Mouse (Mus musculus): ENCODE results near the gene Plekhh2.

DNA sequence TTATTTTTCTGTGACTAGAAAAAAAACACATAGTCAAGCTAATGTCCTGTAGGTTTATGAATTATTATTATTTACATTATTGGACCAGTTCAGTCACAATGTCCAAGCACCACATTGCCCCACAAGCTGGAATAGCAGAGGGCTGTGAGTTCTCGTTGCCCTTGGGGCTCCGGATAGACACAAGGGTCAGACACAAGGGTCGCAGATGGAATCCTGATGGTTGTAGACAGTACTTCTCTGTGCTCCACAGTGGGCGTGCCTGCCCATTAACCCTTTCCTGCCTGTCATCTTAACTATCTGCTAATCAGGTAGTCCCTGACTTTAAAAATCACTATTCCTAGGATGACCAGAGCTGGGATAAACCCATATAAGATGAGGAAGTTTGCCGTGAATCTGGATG lies 146.5 kb downstream of the Plekhh2 start:
- no peak for TF ChIP-seq CTCF (IDR thresholded peaks at IDR 0.05; ENCODE audit: borderline replicate concordance, extremely low read depth, insufficient read depth, insufficient read length)
- no peak for TF ChIP-seq POLR2A (IDR thresholded peaks at IDR 0.05; ENCODE audit: borderline replicate concordance, extremely low read depth, insufficient read depth, insufficient read length, poor library complexity, severe bottlenecking)
